9 mouse cellular contexts compared by ENCODE assay signal in the genomic region with DNA sequence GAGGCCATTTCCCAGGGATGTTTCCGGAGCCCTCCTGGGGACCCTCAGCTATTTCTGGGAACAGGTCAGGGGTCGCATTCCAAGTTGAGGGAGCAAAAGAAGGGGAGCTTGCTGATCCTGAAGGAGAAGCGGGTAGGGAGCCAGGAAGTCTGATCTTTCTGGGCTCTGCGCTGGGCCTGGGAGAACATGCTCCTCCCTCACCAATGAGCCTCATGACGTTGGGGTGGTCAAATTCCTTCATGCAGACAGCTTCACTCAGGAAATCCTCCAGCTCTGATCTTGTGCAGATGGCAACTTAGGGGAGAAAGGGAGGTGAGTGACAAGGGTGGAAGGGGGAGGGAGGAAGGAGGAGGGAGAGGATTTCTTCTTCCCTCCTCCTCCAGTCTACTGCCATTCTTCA. TPM values are rescaled to one million over a fixed set of nuclear protein-coding genes. Genes with fewer than 3 reads are reported as not detected.
DNase-seq lines count a peak whose midpoint lies in the region; ATAC-seq and TF ChIP-seq lines count a peak whose summit lies in the region.
"Had no signal": no experiment of that assay in that cellular context is flagged by ENCODE, and none has a peak within 500 bp of the region (broad histone marks: within the 10 kb centered on the region; RNA-seq: fewer than 3 reads in every experiment).

No protein-coding gene starts in this region.

- H3K36me3 ChIP-seq in liver, adult 2 months (ENCODE audit: control insufficient read depth, insufficient read depth, low read length) = no peaks in the 10 kb centered on the region
- peaks cover 9% of the 10 kb centered on the region; the same call in 1 of the 2 replicates for H3K36me3 ChIP-seq in liver, embryonic 11.5 days (ENCODE audit: control insufficient read depth, insufficient read depth, low read length)
- H3K36me3 ChIP-seq in intestine, embryonic 14.5 days (ENCODE audit: control insufficient read depth, insufficient read depth, low read length) = peaks cover 81% of the 10 kb centered on the region
- H3K36me3 ChIP-seq in limb, embryonic 12.5 days = peaks cover 93% of the 10 kb centered on the region
- no peaks in the 10 kb centered on the region for H3K36me3 ChIP-seq in midbrain, embryonic 16.5 days (ENCODE audit: control insufficient read depth, insufficient read depth, low read length)

- WGBS in liver, adult 2 months = 69% methylated on average over 5 of the region's 5 CpGs
- WGBS in liver, embryonic 11.5 days = 52% methylated on average over 5 of the region's 5 CpGs
- 38% methylated on average over 5 of the region's 5 CpGs for WGBS in intestine, embryonic 14.5 days
- WGBS in limb, embryonic 12.5 days = 59% methylated on average over 5 of the region's 5 CpGs
- 75% methylated on average over 5 of the region's 5 CpGs for WGBS in cerebellum, adult 2 months
- WGBS in midbrain, embryonic 16.5 days = 75% methylated on average over 5 of the region's 5 CpGs

- TF ChIP-seq POLR2A in liver, adult 2 months (IDR thresholded peaks at IDR 0.05; ENCODE audit: extremely low read depth, insufficient read depth, low read length) = no peak
- TF ChIP-seq POLR2A in cerebellum, adult 2 months (IDR thresholded peaks at IDR 0.05; ENCODE audit: borderline replicate concordance, insufficient read depth, low read length) = no peak

- peak; percentile 25 for DNase-seq in liver, adult 2 months (ENCODE audit: extremely low read depth, low read depth, low spot score)
- DNase-seq in liver, embryonic 11.5 days (ENCODE audit: low spot score) = no peak
- DNase-seq in embryo, embryonic 11 days = peak; percentile 29
- DNase-seq in intestine, embryonic 14.5 days (ENCODE audit: low spot score) = no peak
- DNase-seq in cerebellum, adult 2 months = no peak
- DNase-seq: thymus, adult 2 months had no signal

- TF ChIP-seq CTCF in liver, adult 2 months (IDR thresholded peaks at IDR 0.05; ENCODE audit: low read depth, low read length) = no peak
- TF ChIP-seq CTCF in cerebellum, adult 2 months (IDR thresholded peaks at IDR 0.05; ENCODE audit: borderline replicate concordance, insufficient read depth, low read depth, low read length) = no peak

- H3K79me2 ChIP-seq in liver, adult 2 months (ENCODE audit: control insufficient read depth, insufficient read depth, low read length) = no peaks in the 10 kb centered on the region

- H3K9ac ChIP-seq in liver, adult 2 months (ENCODE audit: low read depth, low read length) = no peak overlapping the region
- no peak overlapping the region for H3K9ac ChIP-seq in liver, embryonic 11.5 days (ENCODE audit: low read depth, low read length)
- H3K9ac ChIP-seq in intestine, embryonic 14.5 days (ENCODE audit: low read length) = no peak overlapping the region
- H3K9ac ChIP-seq in limb, embryonic 12.5 days (replicated peaks) = no peak overlapping the region
- no peak overlapping the region for H3K9ac ChIP-seq in midbrain, embryonic 16.5 days (ENCODE audit: low read depth, low read length)
- H3K9ac ChIP-seq: limb, embryonic 13.5 days had no signal

- peak overlapping the region; percentile 37 for H3K27ac ChIP-seq in liver, adult 2 months (replicated peaks; ENCODE audit: insufficient read depth, low read depth, low read length)
- no peak overlapping the region for H3K27ac ChIP-seq in liver, embryonic 11.5 days (ENCODE audit: low read depth, low read length)
- peak overlapping the region; percentile 62 for H3K27ac ChIP-seq in intestine, embryonic 14.5 days (ENCODE audit: low read depth)
- 0 out of 2 replicates have a peak overlapping the region, but pooled peaks have one; percentile 24 for H3K27ac ChIP-seq in limb, embryonic 12.5 days
- H3K27ac ChIP-seq in cerebellum, adult 2 months (ENCODE audit: insufficient read depth, low read length) = no peak overlapping the region
- H3K27ac ChIP-seq in midbrain, embryonic 16.5 days (ENCODE audit: low read length) = no peak overlapping the region
- H3K27ac ChIP-seq: limb, embryonic 13.5 days had no signal

- H3K4me3 ChIP-seq in liver, adult 2 months (ENCODE audit: insufficient read depth, low read depth, low read length) = no peak overlapping the region
- no peak overlapping the region for H3K4me3 ChIP-seq in liver, embryonic 11.5 days (ENCODE audit: low read depth, low read length)
- no peak overlapping the region for H3K4me3 ChIP-seq in intestine, embryonic 14.5 days (ENCODE audit: low read depth, low read length)
- no peak overlapping the region for H3K4me3 ChIP-seq in limb, embryonic 12.5 days (replicated peaks)
- H3K4me3 ChIP-seq in cerebellum, adult 2 months (replicated peaks; ENCODE audit: insufficient read depth, low read depth, low read length) = no peak overlapping the region
- no peak overlapping the region for H3K4me3 ChIP-seq in midbrain, embryonic 16.5 days (ENCODE audit: low read depth, low read length)
- H3K4me3 ChIP-seq: limb, embryonic 13.5 days had no signal

- no peak for ATAC-seq in liver, embryonic 11.5 days (replicated peaks; ENCODE audit: low FRiP score)
- ATAC-seq in intestine, embryonic 14.5 days (replicated peaks; ENCODE audit: low FRiP score, low TSS enrichment, low read depth) = no peak
- no peak for ATAC-seq in limb, embryonic 12.5 days (ENCODE audit: insufficient number of reproducible peaks, insufficient read depth, low FRiP score, low TSS enrichment, low read depth)
- no peak for ATAC-seq in midbrain, embryonic 16.5 days

- H3K4me1 ChIP-seq in liver, adult 2 months (ENCODE audit: control insufficient read depth, insufficient read depth, low read length) = peaks cover 2% of the 10 kb centered on the region; the same call in 1 of the 2 replicates
- H3K4me1 ChIP-seq in liver, embryonic 11.5 days (replicated peaks; ENCODE audit: control insufficient read depth, insufficient read depth, low read length) = no peaks in the 10 kb centered on the region; the same call in 1 of the 2 replicates
- no peaks in the 10 kb centered on the region for H3K4me1 ChIP-seq in intestine, embryonic 14.5 days (replicated peaks; ENCODE audit: control insufficient read depth, insufficient read depth, low read length)
- H3K4me1 ChIP-seq in limb, embryonic 12.5 days (replicated peaks) = no peaks in the 10 kb centered on the region
- no peaks in the 10 kb centered on the region for H3K4me1 ChIP-seq in cerebellum, adult 2 months (ENCODE audit: control insufficient read depth, insufficient read depth, low read length)
- no peaks in the 10 kb centered on the region for H3K4me1 ChIP-seq in midbrain, embryonic 16.5 days (ENCODE audit: control insufficient read depth, insufficient read depth, low read length)
- H3K4me1 ChIP-seq: limb, embryonic 13.5 days had no signal

- no peaks in the 10 kb centered on the region for H3K27me3 ChIP-seq in liver, adult 2 months (ENCODE audit: control insufficient read depth, insufficient read depth, low read length)
- no peaks in the 10 kb centered on the region for H3K27me3 ChIP-seq in liver, embryonic 11.5 days (replicated peaks; ENCODE audit: control insufficient read depth, insufficient read depth, low read length)
- H3K27me3 ChIP-seq in intestine, embryonic 14.5 days (replicated peaks; ENCODE audit: control insufficient read depth, insufficient read depth, low read length) = no peaks in the 10 kb centered on the region
- no peaks in the 10 kb centered on the region for H3K27me3 ChIP-seq in limb, embryonic 12.5 days
- no peaks in the 10 kb centered on the region for H3K27me3 ChIP-seq in cerebellum, adult 2 months (ENCODE audit: control insufficient read depth, insufficient read depth, low read length)
- no peaks in the 10 kb centered on the region for H3K27me3 ChIP-seq in midbrain, embryonic 16.5 days (ENCODE audit: control insufficient read depth, insufficient read depth, low read depth, low read length)
- H3K27me3 ChIP-seq: limb, embryonic 13.5 days had no signal

- H3K4me2 ChIP-seq in liver, embryonic 11.5 days = no peak overlapping the region
- H3K4me2 ChIP-seq in intestine, embryonic 14.5 days (ENCODE audit: low read length) = no peak overlapping the region
- H3K4me2 ChIP-seq in limb, embryonic 12.5 days = no peak overlapping the region
- H3K4me2 ChIP-seq in midbrain, embryonic 16.5 days (ENCODE audit: low read length) = no peak overlapping the region
- H3K4me2 ChIP-seq: limb, embryonic 13.5 days had no signal

- no peaks in the 10 kb centered on the region for H3K9me3 ChIP-seq in liver, embryonic 11.5 days (ENCODE audit: control insufficient read depth, low read length)
- no peaks in the 10 kb centered on the region for H3K9me3 ChIP-seq in intestine, embryonic 14.5 days (ENCODE audit: control insufficient read depth, low read length)
- no peaks in the 10 kb centered on the region for H3K9me3 ChIP-seq in limb, embryonic 12.5 days
- no peaks in the 10 kb centered on the region for H3K9me3 ChIP-seq in midbrain, embryonic 16.5 days (replicated peaks; ENCODE audit: control insufficient read depth, low read length, poor library complexity, severe bottlenecking)

RNA-seq across cellular contexts. Expression of a gene that starts 9.7 kb away (rescaled TPM):
- total RNA-seq in liver, adult 2 months (2014; rRNA removed) = 30.0 and 32.7 TPM in 2 replicates
- 21.7 and 23.3 TPM in 2 replicates for polyA plus RNA-seq in liver, adult 2 months (2012; rRNA removed)
- 67.2 and 68.6 TPM in 2 replicates for polyA plus RNA-seq in liver, embryonic 11.5 days (2014; fragmentation: Nextera tagmentation; extraction: Ambion mirVana)
- polyA plus RNA-seq in intestine, embryonic 14.5 days (2014; fragmentation: Nextera tagmentation; extraction: Ambion mirVana) = 65.1 and 68.4 TPM in 2 replicates
- polyA plus RNA-seq in limb, embryonic 12.5 days (2016; fragmentation: Nextera tagmentation; extraction: Ambion mirVana) = 67.6 and 75.0 TPM in 2 replicates
- 48.7 and 49.0 TPM in 2 replicates for polyA plus RNA-seq in cerebellum, adult 2 months (2012; rRNA removed)
- 38.3 and 41.1 TPM in 2 replicates for polyA plus RNA-seq in midbrain, embryonic 16.5 days (2015; fragmentation: Nextera tagmentation; extraction: Ambion mirVana)

RNA-seq across cellular contexts. Expression of a gene that starts 24.3 kb away (rescaled TPM):
- 12.4 and 18.0 TPM in 2 replicates for total RNA-seq in liver, adult 2 months (2014; rRNA removed)
- 6.3 and 11.4 TPM in 2 replicates for polyA plus RNA-seq in liver, adult 2 months (2012; rRNA removed)
- 34.2 and 35.4 TPM in 2 replicates for polyA plus RNA-seq in liver, embryonic 11.5 days (2014; fragmentation: Nextera tagmentation; extraction: Ambion mirVana)
- 71.1 and 73.5 TPM in 2 replicates for polyA plus RNA-seq in intestine, embryonic 14.5 days (2014; fragmentation: Nextera tagmentation; extraction: Ambion mirVana)
- 56.3 and 57.2 TPM in 2 replicates for polyA plus RNA-seq in limb, embryonic 12.5 days (2016; fragmentation: Nextera tagmentation; extraction: Ambion mirVana)
- 23.6 and 27.1 TPM in 2 replicates for polyA plus RNA-seq in cerebellum, adult 2 months (2012; rRNA removed)
- 14.9 and 17.1 TPM in 2 replicates for polyA plus RNA-seq in midbrain, embryonic 16.5 days (2015; fragmentation: Nextera tagmentation; extraction: Ambion mirVana)

RNA-seq across cellular contexts. Expression of a gene that starts 45.3 kb away (rescaled TPM):
- 6.8 and 10.7 TPM in 2 replicates for total RNA-seq in liver, adult 2 months (2014; rRNA removed)
- 34.1 and 38.4 TPM in 2 replicates for polyA plus RNA-seq in liver, adult 2 months (2012; rRNA removed)
- 33.2 and 33.9 TPM in 2 replicates for polyA plus RNA-seq in liver, embryonic 11.5 days (2014; fragmentation: Nextera tagmentation; extraction: Ambion mirVana)
- polyA plus RNA-seq in intestine, embryonic 14.5 days (2014; fragmentation: Nextera tagmentation; extraction: Ambion mirVana) = 27.0 and 27.4 TPM in 2 replicates
- 20.6 and 23.6 TPM in 2 replicates for polyA plus RNA-seq in limb, embryonic 12.5 days (2016; fragmentation: Nextera tagmentation; extraction: Ambion mirVana)
- polyA plus RNA-seq in cerebellum, adult 2 months (2012; rRNA removed) = 59.3 and 62.7 TPM in 2 replicates
- polyA plus RNA-seq in midbrain, embryonic 16.5 days (2015; fragmentation: Nextera tagmentation; extraction: Ambion mirVana) = 32.1 and 36.8 TPM in 2 replicates

RNA-seq across cellular contexts. Expression of a gene that starts 52.5 kb away (rescaled TPM):
- 0.13 and 0.28 TPM in 2 replicates for total RNA-seq in liver, adult 2 months (2014; rRNA removed)
- polyA plus RNA-seq in liver, adult 2 months (2012; rRNA removed) = 0.37 and 0.41 TPM in 2 replicates
- 1.4 and 2.6 TPM in 2 replicates for polyA plus RNA-seq in liver, embryonic 11.5 days (2014; fragmentation: Nextera tagmentation; extraction: Ambion mirVana)
- polyA plus RNA-seq in intestine, embryonic 14.5 days (2014; fragmentation: Nextera tagmentation; extraction: Ambion mirVana) = 30.6 and 34.6 TPM in 2 replicates
- 1.2 and 2.1 TPM in 2 replicates for polyA plus RNA-seq in limb, embryonic 12.5 days (2016; fragmentation: Nextera tagmentation; extraction: Ambion mirVana)
- polyA plus RNA-seq in cerebellum, adult 2 months (2012; rRNA removed) = 7.6 and 10.1 TPM in 2 replicates
- 2.8 and 3.2 TPM in 2 replicates for polyA plus RNA-seq in midbrain, embryonic 16.5 days (2015; fragmentation: Nextera tagmentation; extraction: Ambion mirVana)

Comparison
In these comparisons a context has a peak if more than half of its experiments do, and no peak if none do; other contexts are left out.
1. DNase-seq: peak in liver, adult 2 months (single experiment) and embryo, embryonic 11 days (single experiment); none in liver, embryonic 11.5 days (single experiment), intestine, embryonic 14.5 days (single experiment) and cerebellum, adult 2 months (0 of 2).
2. H3K27ac ChIP-seq: peak in liver, adult 2 months (single experiment), intestine, embryonic 14.5 days (single experiment) and limb, embryonic 12.5 days (single experiment); none in liver, embryonic 11.5 days (single experiment), cerebellum, adult 2 months (single experiment) and midbrain, embryonic 16.5 days (single experiment).